Mouse (Mus musculus) forebrain, postnatal 0 days (tissue): ENCODE data around the gene Apof. TPM values are rescaled to one million over a fixed set of nuclear protein-coding genes. Genes with fewer than 3 reads are reported as not detected.

Experiments
- ATAC-seq: fragments of 200-750 bp; cut with Nextera tagmentation; 2 replicates; pipeline ENCODE4 v1.8.0; 2017; ENCODE audit warnings: mild to moderate bottlenecking, moderate library complexity
- DNase-seq: peaks from one replicate; pipeline ENCODE4 v3.0.0-alpha.2; 2015
- H3K27ac ChIP-seq: fragments of 300-500 bp; sonication (generic); 2 replicates; pipeline ENCODE4 v1.5.1; 2014; ENCODE audit warnings: low read depth, mild to moderate bottlenecking, antibody characterized with exemption, low read length, moderate library complexity, mixed read lengths
- H3K27me3 ChIP-seq: fragments of 300-500 bp; sonication (generic); 2 replicates; pipeline ENCODE4 v1.6.1; 2014; ENCODE audit warnings: mild to moderate bottlenecking, low read length, mixed read lengths; ENCODE audit not compliant: insufficient read depth
- H3K36me3 ChIP-seq: fragments of 300-500 bp; sonication (generic); 2 replicates; pipeline ENCODE4 v1.6.1; 2014; ENCODE audit warnings: mild to moderate bottlenecking, moderate library complexity; ENCODE audit not compliant: insufficient read depth
- H3K4me1 ChIP-seq: fragments of 300-500 bp; sonication (generic); 2 replicates; pipeline ENCODE4 v1.6.1; 2014; ENCODE audit warnings: antibody characterized with exemption; ENCODE audit not compliant: insufficient read depth
- H3K4me2 ChIP-seq: fragments of 300-500 bp; sonication (generic); 2 replicates; pipeline ENCODE4 v1.6.1; 2014; ENCODE audit warnings: low read depth, mild to moderate bottlenecking, moderate library complexity
- H3K4me3 ChIP-seq: fragments of 300-500 bp; sonication (generic); 2 replicates; pipeline ENCODE4 v1.5.1; 2014; ENCODE audit warnings: low read depth, low read length, mixed read lengths
- H3K9ac ChIP-seq: fragments of 300-500 bp; sonication (generic); 2 replicates; pipeline ENCODE4 v1.6.1; 2014; ENCODE audit warnings: mild to moderate bottlenecking
- H3K9me3 ChIP-seq: fragments of 300-500 bp; sonication (generic); 2 replicates; pipeline ENCODE4 v1.6.1; 2016; ENCODE audit warnings: low read length
- CTCF ChIP-seq: sonication (generic); IDR thresholded peaks from 2 replicates; pipeline ENCODE4 v1.5.1; 2016; ENCODE audit warnings: antibody characterized with exemption, control low read depth, low read depth
- WGBS: fragments of 180-500 bp; shearing (Covaris S2); extraction: QIAGEN DNeasy Blood & Tissue Kit; methylation state at CpG from one replicate; pipeline ENCODE4 v1.1.7; 2014; 5-methylcytosine and 5-hydroxymethylcytosine counted together
- polyA plus RNA-seq: library from polyadenylated mRNA; unstranded; fragments of >200 nt; fragmentation: Nextera tagmentation; extraction: Ambion mirVana; gene quantifications from 2 replicates; pipeline ENCODE4 v1.2.1, GENCODE M21; 2015
- total RNA-seq: library from RNA; depleted of rRNA; stranded (reverse); fragments of >200 nt; gene quantifications from 2 replicates; pipeline ENCODE4 v1.2.3, GENCODE M21; 2014

The Apof gene
- total and polyA plus RNA-seq, 2 experiments from 2014 or later: 0.12 to 0.38 TPM

- H3K9me3 ChIP-seq: no peaks in the 10 kb centered on the region
- H3K4me3 ChIP-seq: no peak overlapping the region
- TF ChIP-seq CTCF: no peak
- no peak overlapping the region for H3K27ac ChIP-seq
- ATAC-seq (no peak), DNase-seq (no peak)
- no peak overlapping the region for H3K9ac ChIP-seq
- H3K36me3 ChIP-seq: no peaks in the 10 kb centered on the region
- H3K4me1 ChIP-seq: peaks cover 5% of the 10 kb centered on the region; the same call in 1 of the 2 replicates
- H3K4me2 ChIP-seq: no peak overlapping the region
- WGBS: 85% methylated on average over 6 of the region's 6 CpGs
- no peaks in the 10 kb centered on the region for H3K27me3 ChIP-seq
These were observed 29.8 kb downstream of the Apof start for GRCm38 (mm10) chr10:128298243-128298642.

GRCm38 (mm10) chr10:128298702-128299171 is 30.3 kb downstream of the Apof start, which contains the start of gene Il23a:
TSS of gene Il23a (minus strand) at chr10:128298752.
- Histone ChIP-seq H3K4me1 (peaks cover 7% of the 10 kb centered on the region), H3K36me3 (no peaks in the 10 kb centered on the region), H3K27ac (no peak within 1 kb of the TSS), H3K9ac (no peak within 1 kb of the TSS), H3K9me3 (no peaks in the 10 kb centered on the region), H3K27me3 (no peaks in the 10 kb centered on the region), H3K4me3 (no peak within 1 kb of the TSS), H3K4me2 (no peak within 1 kb of the TSS)
- no peak for ATAC-seq
- no peak for TF ChIP-seq CTCF
- no peak for DNase-seq
- 77% methylated on average over 11 of the region's 11 CpGs for WGBS

GRCm38 (mm10) chr10:128302357-128302756 is 33.9 kb downstream of the Apof start:
- DNase-seq (peak; percentile 11), ATAC-seq (no peak)
- Histone ChIP-seq H3K4me1 (peaks cover 14% of the 10 kb centered on the region), H3K27ac (peak overlapping the region; percentile 96), H3K4me2 (peak overlapping the region; percentile 63), H3K27me3 (no peaks in the 10 kb centered on the region), H3K4me3 (peak overlapping the region; percentile 46), H3K36me3 (no peaks in the 10 kb centered on the region), H3K9me3 (no peaks in the 10 kb centered on the region), H3K9ac (peak overlapping the region; percentile 76)
- no peak for TF ChIP-seq CTCF
- 40% methylated on average over 3 of the region's 3 CpGs for WGBS

DNA sequence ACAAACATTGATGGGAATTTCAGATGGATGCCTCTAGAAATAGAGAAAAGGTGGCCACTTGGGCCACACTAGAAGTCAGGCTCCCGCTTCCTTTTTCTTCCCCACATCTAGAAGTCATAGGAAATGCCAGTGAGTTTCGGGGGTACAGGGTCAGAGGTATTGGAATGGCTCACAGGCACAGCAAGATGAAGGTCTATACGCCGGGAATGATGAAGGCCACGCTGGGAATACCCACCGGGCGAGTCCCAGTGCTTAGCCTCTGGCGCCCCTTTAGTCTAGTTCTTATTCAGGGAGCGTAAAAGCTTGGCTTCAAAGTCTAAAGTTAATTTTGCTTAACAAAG is 34.3 kb downstream of the Apof start:
- Histone ChIP-seq H3K36me3 (no peaks in the 10 kb centered on the region), H3K9ac (peak overlapping the region; percentile 76), H3K4me3 (peak overlapping the region; percentile 46), H3K9me3 (no peaks in the 10 kb centered on the region), H3K27ac (peak overlapping the region; percentile 96), H3K4me1 (peaks cover 14% of the 10 kb centered on the region), H3K27me3 (no peaks in the 10 kb centered on the region), H3K4me2 (peak overlapping the region; percentile 63)
- WGBS: under 1% methylated on average over 9 of the region's 9 CpGs
- peak; percentile 42 for ATAC-seq
- DNase-seq: no peak
- TF ChIP-seq CTCF: no peak

- peak; percentile 100 for DNase-seq
- Histone ChIP-seq H3K4me2 (peak within 1 kb of the TSS; percentile 63), H3K4me1 (peaks cover 14% of the 10 kb centered on the region), H3K27me3 (no peaks in the 10 kb centered on the region), H3K9me3 (no peaks in the 10 kb centered on the region), H3K9ac (peak within 1 kb of the TSS; percentile 76), H3K27ac (peak within 1 kb of the TSS; percentile 96), H3K36me3 (peaks cover 4% of the 10 kb centered on the region; the same call in 1 of the 2 replicates), H3K4me3 (peak within 1 kb of the TSS; percentile 46)
- no peak for TF ChIP-seq CTCF
- ATAC-seq: peak; percentile 99
- 1% methylated on average over 37 of the region's 37 CpGs for WGBS
These were observed 34.9 kb downstream of the Apof start, which contains the start of gene Pan2 for GRCm38 (mm10) chr10:128303126-128304021. TSS of gene Pan2 (plus strand) at chr10:128303335.

GRCm38 (mm10) chr10:128309654-128310053 is 41.2 kb downstream of the Apof start:
- Histone ChIP-seq H3K9ac (no peak overlapping the region), H3K4me1 (no peaks in the 10 kb centered on the region), H3K9me3 (no peaks in the 10 kb centered on the region), H3K4me3 (no peak overlapping the region), H3K27ac (no peak overlapping the region), H3K27me3 (no peaks in the 10 kb centered on the region), H3K36me3 (peaks cover 40% of the 10 kb centered on the region), H3K4me2 (no peak overlapping the region)
- WGBS: 89% methylated on average over 7 of the region's 7 CpGs
- ATAC-seq (no peak), DNase-seq (no peak)
- TF ChIP-seq CTCF: no peak

GRCm38 (mm10) chr10:128310177-128310576 is 41.7 kb downstream of the Apof start:
- WGBS: 35% methylated on average over 11 of the region's 11 CpGs

More at GRCm38 (mm10) chr10:128310177-128310576, 41.7 kb downstream of the Apof start:
- H3K4me3 ChIP-seq: no peak overlapping the region
- ATAC-seq (no peak), DNase-seq (no peak)
- TF ChIP-seq CTCF: no peak
- no peaks in the 10 kb centered on the region for H3K4me1 ChIP-seq
- no peak overlapping the region for H3K27ac ChIP-seq
- H3K9me3 ChIP-seq: no peaks in the 10 kb centered on the region
- peaks cover 45% of the 10 kb centered on the region for H3K36me3 ChIP-seq
- no peaks in the 10 kb centered on the region for H3K27me3 ChIP-seq
- no peak overlapping the region for H3K9ac ChIP-seq
- no peak overlapping the region for H3K4me2 ChIP-seq
